Mouse (Mus musculus) embryonic fibroblast, embryonic 13.5 days (primary cell): ENCODE data around the gene Dnaja3. TPM values are rescaled to one million over a fixed set of nuclear protein-coding genes. Genes with fewer than 3 reads are reported as not detected.

Experiments used
- H3K27ac ChIP-seq: 2 replicates; pipeline ENCODE4 v1.5.1; 2012; ENCODE audit warnings: low read length, control low read depth, inconsistent platforms; ENCODE audit not compliant: insufficient read depth
- H3K4me1 ChIP-seq: 2 replicates; pipeline ENCODE4 v1.6.1; 2011; ENCODE audit warnings: low read length; ENCODE audit not compliant: control insufficient read depth, insufficient read depth
- H3K4me3 ChIP-seq: 2 replicates; pipeline ENCODE4 v1.5.1; 2011; ENCODE audit warnings: mild to moderate bottlenecking, control low read depth, low read length; ENCODE audit not compliant: insufficient read depth
- CTCF ChIP-seq: IDR thresholded peaks from 2 replicates; pipeline ENCODE4 v1.5.1; 2011; ENCODE audit warnings: mild to moderate bottlenecking, control low read depth, low read length, moderate library complexity, borderline replicate concordance; ENCODE audit not compliant: insufficient read depth
- POLR2A ChIP-seq: IDR thresholded peaks from 2 replicates; pipeline ENCODE4 v1.6.1; 2011; ENCODE audit warnings: low read depth, mild to moderate bottlenecking, control low read depth, low read length, moderate library complexity
- polyA plus RNA-seq: library from polyadenylated mRNA; stranded (reverse); fragments of >200 nt; gene quantifications from 2 replicates; pipeline ENCODE4 v1.2.4, GENCODE M21; 2011; ENCODE audit warnings: low read depth; ENCODE audit not compliant: missing spikeins, insufficient read length

Dnaja3 gene
- polyA plus RNA-seq, 1 experiment, result 47.6 TPM

GRCm38 (mm10) chr16:4624074-4624473 lies 15.7 kb upstream of the Dnaja3 start:
- H3K4me3 ChIP-seq, result peak overlapping the region; percentile 71
- H3K4me1 ChIP-seq, result no peaks in the 10 kb centered on the region
- peak overlapping the region; percentile 62; the same call in 1 of the 2 replicates for H3K27ac ChIP-seq
- no peak for TF ChIP-seq CTCF
- no peak for TF ChIP-seq POLR2A

GRCm38 (mm10) chr16:4624481-4625110 lies 15.2 kb upstream of the Dnaja3 start, which contains the start of gene Pam16:
Gene Pam16 (minus strand): TSS chr16:4624988.
- Histone ChIP-seq H3K4me3 (peak within 1 kb of the TSS; percentile 71), H3K4me1 (no peaks in the 10 kb centered on the region), H3K27ac (peak within 1 kb of the TSS; percentile 62)
- TF ChIP-seq POLR2A (peak; percentile 48), CTCF (no peak)

GRCm38 (mm10) chr16:4627105-4627504 lies 12.7 kb upstream of the Dnaja3 start:
- TF ChIP-seq CTCF (no peak), POLR2A (no peak)

GRCm38 (mm10) chr16:4628898-4629419 lies 10.8 kb upstream of the Dnaja3 start:
- Histone ChIP-seq H3K4me3 (no peak overlapping the region), H3K27ac (no peak overlapping the region), H3K4me1 (no peaks in the 10 kb centered on the region)
- TF ChIP-seq POLR2A, result no peak

More at GRCm38 (mm10) chr16:4627105-4627504, 12.7 kb upstream of the Dnaja3 start:
- Histone ChIP-seq H3K27ac (no peak overlapping the region), H3K4me1 (no peaks in the 10 kb centered on the region), H3K4me3 (no peak overlapping the region)

- no peaks in the 10 kb centered on the region for H3K4me1 ChIP-seq
- no peak overlapping the region for H3K27ac ChIP-seq
- no peak for TF ChIP-seq POLR2A
- peak; percentile 99 for TF ChIP-seq CTCF
- H3K4me3 ChIP-seq, result no peak overlapping the region
Measured at GRCm38 (mm10) chr16:4629950-4630349, 9.8 kb upstream of the Dnaja3 start.

GRCm38 (mm10) chr16:4632050-4632449 lies 7.7 kb upstream of the Dnaja3 start:
- Histone ChIP-seq H3K4me1 (no peaks in the 10 kb centered on the region), H3K27ac (no peak overlapping the region), H3K4me3 (no peak overlapping the region)
- TF ChIP-seq POLR2A (no peak), CTCF (peak; percentile 39; the same call in 1 of the 2 replicates)

- TF ChIP-seq POLR2A (no peak), CTCF (no peak)
- no peak overlapping the region for H3K4me3 ChIP-seq
- H3K4me1 ChIP-seq, result no peaks in the 10 kb centered on the region
- no peak overlapping the region for H3K27ac ChIP-seq
Measured at GRCm38 (mm10) chr16:4633661-4634060, 6.1 kb upstream of the Dnaja3 start.

GRCm38 (mm10) chr16:4634681-4635080 lies 5.1 kb upstream of the Dnaja3 start:
- TF ChIP-seq CTCF (no peak), POLR2A (no peak)
- Histone ChIP-seq H3K27ac (no peak overlapping the region), H3K4me3 (no peak overlapping the region), H3K4me1 (no peaks in the 10 kb centered on the region)

GRCm38 (mm10) chr16:4635760-4636159 lies 4.0 kb upstream of the Dnaja3 start:
- Histone ChIP-seq H3K27ac (no peak overlapping the region), H3K4me1 (no peaks in the 10 kb centered on the region), H3K4me3 (no peak overlapping the region)
- TF ChIP-seq CTCF (no peak), POLR2A (no peak)

GRCm38 (mm10) chr16:4638891-4639390 lies 848 bp upstream of the Dnaja3 start:
- TF ChIP-seq CTCF, result no peak
- TF ChIP-seq POLR2A, result no peak
- Histone ChIP-seq H3K4me3 (no peak overlapping the region), H3K27ac (no peak overlapping the region), H3K4me1 (peaks cover 10% of the 10 kb centered on the region)
